Mouse (Mus musculus): Measurements from ENCODE around the gene Xpnpep2.

Xpnpep2 gene

DNA sequence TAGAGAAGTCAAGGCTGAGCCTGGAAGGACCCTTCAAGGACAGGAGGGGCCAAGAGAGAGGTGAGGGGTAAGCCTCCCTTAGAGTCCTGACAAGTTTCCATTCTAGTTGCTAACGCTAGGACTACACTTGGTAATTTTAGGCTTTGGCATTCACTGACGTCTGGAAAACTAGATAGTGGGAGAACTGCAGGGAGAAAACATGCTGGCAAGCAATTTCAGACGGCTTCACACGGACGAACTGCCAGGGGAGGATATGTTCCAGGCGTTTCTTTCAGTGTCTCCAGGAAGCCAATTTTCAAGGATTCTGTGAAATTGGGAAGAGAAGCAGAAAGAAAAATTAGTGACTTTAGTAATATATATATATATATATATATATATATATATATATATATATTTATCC is 73.3 kb downstream of the Xpnpep2 start:
- no peak for DNase-seq

GRCm38 (mm10) chrX:48184703-48185102 is 76.2 kb downstream of the Xpnpep2 start:
- no peak for DNase-seq
